In genomic region chr2:119350555-119351486, GRCm38 (mm10) we compare ENCODE assay signal across 8 mouse cellular contexts. TPM values are rescaled to one million over a fixed set of nuclear protein-coding genes. Genes with fewer than 3 reads are reported as not detected.
DNase-seq lines count a peak whose midpoint lies in the region; ATAC-seq and TF ChIP-seq lines count a peak whose summit lies in the region.

Chac1 (plus strand) TSS chr2:119351229.

- H3K9me3 ChIP-seq in ES-E14 (ENCODE audit: control insufficient read depth, insufficient read depth, low read depth, low read length) = no peaks in the 10 kb centered on the region
- H3K9me3 ChIP-seq in forebrain, embryonic 13.5 days (replicated peaks) = no peaks in the 10 kb centered on the region

- H3K4me3 ChIP-seq in ES-E14 (ENCODE audit: insufficient read depth in 1 of 2, low read depth in 1 of 2, low read length in 2 of 2, poor library complexity in 1 of 2, severe bottlenecking in 1 of 2) = peak within 1 kb of the TSS; percentile 88 to 94
- H3K4me3 ChIP-seq in forebrain, embryonic 13.5 days = peak within 1 kb of the TSS; percentile 62

- peak within 1 kb of the TSS; percentile 92 for H3K4me2 ChIP-seq in forebrain, embryonic 13.5 days

- H3K9ac ChIP-seq in ES-E14 (ENCODE audit: insufficient read depth, low read depth, low read length, poor library complexity, severe bottlenecking) = peak within 1 kb of the TSS; percentile 93
- H3K9ac ChIP-seq in forebrain, embryonic 13.5 days = peak within 1 kb of the TSS; percentile 72

- peaks cover 11% of the 10 kb centered on the region; the same call in 1 of the 2 replicates for H3K36me3 ChIP-seq in ES-E14 (ENCODE audit: control insufficient read depth, insufficient read depth, low read length, poor library complexity, severe bottlenecking)
- H3K36me3 ChIP-seq in forebrain, embryonic 13.5 days (ENCODE audit: poor library complexity, severe bottlenecking) = no peaks in the 10 kb centered on the region

- H3K27ac ChIP-seq in ES-E14 (ENCODE audit: insufficient read depth, low read depth, low read length, poor library complexity, severe bottlenecking) = peak within 1 kb of the TSS; percentile 59; the same call in 1 of the 2 replicates
- H3K27ac ChIP-seq in forebrain, embryonic 13.5 days = no peak within 1 kb of the TSS

- ATAC-seq in forebrain, embryonic 13.5 days = peak; percentile 99
- peak; percentile 84 for ATAC-seq in neutrophil, adult 5-6 weeks (ENCODE audit: extremely low read depth, insufficient number of reproducible peaks, low FRiP score, poor library complexity, severe bottlenecking)

- H3K27me3 ChIP-seq in forebrain, embryonic 13.5 days = peaks cover 32% of the 10 kb centered on the region

- WGBS in forebrain, embryonic 13.5 days = 5% methylated on average over 58 of the region's 58 CpGs

- in situ Hi-C loops in ES-E14 (cut with MboI; ENCODE audit: low sequenced_read_pairs in 2 of 2, unreplicated experiment in 2 of 2) = no loop called here

- DNase-seq in ES-E14 (ENCODE audit: low read depth, low spot score) = peak; percentile 87
- DNase-seq in cerebellum, adult 11 months = peak; percentile 93
- peak; percentile 79 to 81 for DNase-seq in heart, postnatal 14 days
- DNase-seq in layer of hippocampus, adult 18-20 months (ENCODE audit: low spot score in 2 of 2) = peak; percentile 94 to 96
- DNase-seq in lung, adult 18-20 months = peak; percentile 95 to 97
- DNase-seq in thymus, adult 18-20 months = peak; percentile 41 to 46

- intact Hi-C loops in heart, postnatal 14 days (cut with DNase I) = no loop called here

- H3K4me1 ChIP-seq in ES-E14 (ENCODE audit: control insufficient read depth in 2 of 2, insufficient read depth in 2 of 2, low read length in 2 of 2, poor library complexity in 1 of 2) = peaks cover 0 to 3% of the 10 kb centered on the region in 2 experiments; a peak in 1 of 4 replicates
- peaks cover 8% of the 10 kb centered on the region; the same call in 1 of the 2 replicates for H3K4me1 ChIP-seq in forebrain, embryonic 13.5 days

TF ChIP-seq in ES-E14, 5 proteins besides CTCF, POLR2A, EP300 and RAD21:
- TF ChIP-seq ZC3H11A (IDR thresholded peaks at IDR 0.05; ENCODE audit: borderline replicate concordance, low read depth, low read length) = no peak
- no peak for TF ChIP-seq MAFK (IDR thresholded peaks at IDR 0.05; ENCODE audit: insufficient read depth, low read depth, low read length)

RNA-seq across cellular contexts. Expression of gene Chac1, which starts in this region (rescaled TPM):
- total RNA-seq in ES-E14 (2012; rRNA removed) = 20.9 and 31.0 TPM in 2 replicates
- polyA plus RNA-seq in forebrain, embryonic 13.5 days (2015; fragmentation: Nextera tagmentation; extraction: Ambion mirVana) = 2.3 and 3.4 TPM in 2 replicates
- total RNA-seq in heart, postnatal 14 days (2021) = 10 to 100 TPM; 12.8 to 13.0 TPM
- total RNA-seq in layer of hippocampus, adult 18-20 months (2021) = 1 to 10 TPM; 6.6 TPM
- total RNA-seq in neutrophil, adult 5-6 weeks (2017) = 18.5 and 18.9 TPM in 2 replicates

Comparison
In these comparisons a context has a peak if more than half of its experiments do, and no peak if none do; other contexts are left out.
1. DNase-seq: peak in every context shown above with its lines; median percentile 96 in lung, adult 18-20 months; 95 in layer of hippocampus, adult 18-20 months; 93 in cerebellum, adult 11 months; 87 in ES-E14; 80 in heart, postnatal 14 days; 44 in thymus, adult 18-20 months.